Mouse (Mus musculus): ENCODE measurements around the gene Retreg2. TPM values are rescaled to one million over a fixed set of nuclear protein-coding genes. Genes with fewer than 3 reads are reported as not detected.

The Retreg2 gene
- total RNA-seq, 2 experiments from 2014 or later = 34.8 to 34.9 TPM

GRCm38 (mm10) chr1:75168093-75168471 is 25.5 kb downstream of the Retreg2 start:
- no peak for ATAC-seq (ENCODE audit: poor library complexity, severe bottlenecking)

- peak; percentile 92 for ATAC-seq (ENCODE audit: poor library complexity, severe bottlenecking)
Measured at GRCm38 (mm10) chr1:75168472-75169464, 26.2 kb downstream of the Retreg2 start, which contains the start of gene Zfand2b. Gene Zfand2b, plus strand, starts transcription at chr1:75168646.

GRCm38 (mm10) chr1:75179334-75180104 is 36.9 kb downstream of the Retreg2 start:
- peak; percentile 59 for ATAC-seq (ENCODE audit: poor library complexity, severe bottlenecking)

DNA sequence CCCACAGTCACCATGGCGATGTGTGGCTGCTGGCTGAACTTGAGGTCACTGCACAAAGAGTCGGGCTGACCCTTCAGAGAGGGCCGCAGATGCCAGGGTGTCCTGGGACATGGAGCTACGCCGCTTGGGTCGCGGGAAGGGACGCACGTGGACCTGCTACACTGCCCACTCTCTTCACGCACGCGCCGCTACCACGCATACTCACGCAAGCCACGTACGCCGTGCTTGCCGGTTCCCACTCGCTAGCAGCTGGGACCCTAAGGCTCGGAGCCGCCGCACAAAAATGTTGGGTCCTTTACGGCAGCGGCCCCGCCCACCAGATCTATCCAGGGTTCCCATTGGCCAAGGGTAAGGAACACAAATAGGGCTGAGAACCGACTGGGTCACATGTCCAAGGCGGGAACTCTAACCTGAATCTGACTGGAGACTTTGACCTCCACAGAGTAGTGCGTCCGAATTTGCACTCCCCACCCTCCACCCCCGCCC is 37.6 kb downstream of the Retreg2 start, which contains the start of gene Abcb6:
Abcb6 (minus strand) TSS at position 288 of the 486 bp plus-strand sequence.
- ATAC-seq (ENCODE audit: poor library complexity, severe bottlenecking) = peak; percentile 90

DNA sequence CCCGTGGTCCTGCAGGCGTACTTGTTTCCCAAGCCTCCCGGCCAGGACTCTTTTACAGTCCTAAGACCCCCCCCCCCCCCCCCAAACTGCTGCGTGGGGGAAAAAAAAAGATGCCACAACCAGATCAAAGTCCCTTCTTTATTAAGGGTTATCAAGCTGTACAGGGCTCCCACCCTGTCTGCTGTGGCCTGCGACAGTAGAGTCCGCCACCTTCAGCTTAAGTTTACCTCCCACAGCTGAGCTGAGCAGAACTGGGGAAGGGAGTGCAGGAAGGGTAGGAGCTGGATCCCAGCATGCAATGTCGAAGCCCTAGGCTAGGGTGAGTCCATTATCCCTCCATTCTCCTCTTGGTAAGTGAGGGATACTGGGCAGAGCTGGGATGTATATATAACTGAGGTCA is 38.2 kb downstream of the Retreg2 start:
- ATAC-seq (ENCODE audit: poor library complexity, severe bottlenecking) = no peak

GRCm38 (mm10) chr1:75181377-75181870 is 38.8 kb downstream of the Retreg2 start:
- no peak for ATAC-seq (ENCODE audit: poor library complexity, severe bottlenecking)

DNA sequence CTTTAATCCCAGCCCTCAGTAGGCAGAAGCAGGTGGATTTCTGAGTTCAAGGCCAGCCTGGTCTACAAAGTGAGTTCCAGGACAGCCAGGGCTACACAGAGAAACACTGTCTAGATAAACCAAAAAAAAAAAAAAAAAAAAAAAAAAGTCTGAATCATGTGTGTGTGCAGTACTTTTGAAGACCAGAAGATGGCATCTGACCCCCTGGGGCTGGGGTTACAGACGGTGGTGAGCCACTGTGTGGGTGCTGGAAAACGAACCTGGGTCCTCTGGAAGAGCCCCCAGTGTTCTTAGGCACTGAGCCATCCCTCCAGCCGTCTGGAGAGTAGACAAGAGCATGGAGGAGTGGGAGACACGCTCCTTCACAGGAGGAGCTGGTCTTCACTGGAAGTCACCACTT is 39.6 kb downstream of the Retreg2 start:
- no peak for ATAC-seq (ENCODE audit: poor library complexity, severe bottlenecking)

DNA sequence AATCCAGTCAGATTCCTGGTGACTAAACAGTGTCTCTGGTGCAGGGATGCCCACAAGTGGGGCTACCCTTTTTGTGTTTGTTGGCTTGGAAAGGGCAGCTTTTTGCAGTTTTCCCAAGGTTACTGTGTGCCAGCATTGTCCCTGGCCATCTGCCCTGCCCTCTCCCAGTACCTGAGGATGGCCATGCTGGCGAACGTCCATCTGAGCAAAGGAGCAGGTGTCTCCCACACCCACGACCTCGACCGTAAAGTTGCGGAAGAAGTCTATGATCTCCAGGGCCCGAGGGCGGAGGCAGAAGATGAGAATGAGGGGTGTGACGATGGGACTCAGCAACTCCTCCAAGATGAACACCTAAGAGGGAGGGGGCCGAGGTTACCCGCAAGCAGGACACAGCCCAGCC is 42.9 kb downstream of the Retreg2 start:
- ATAC-seq (ENCODE audit: poor library complexity, severe bottlenecking) = no peak

GRCm38 (mm10) chr1:75187126-75187525 is 44.5 kb downstream of the Retreg2 start:
- no peak for ATAC-seq (ENCODE audit: poor library complexity, severe bottlenecking)

DNA sequence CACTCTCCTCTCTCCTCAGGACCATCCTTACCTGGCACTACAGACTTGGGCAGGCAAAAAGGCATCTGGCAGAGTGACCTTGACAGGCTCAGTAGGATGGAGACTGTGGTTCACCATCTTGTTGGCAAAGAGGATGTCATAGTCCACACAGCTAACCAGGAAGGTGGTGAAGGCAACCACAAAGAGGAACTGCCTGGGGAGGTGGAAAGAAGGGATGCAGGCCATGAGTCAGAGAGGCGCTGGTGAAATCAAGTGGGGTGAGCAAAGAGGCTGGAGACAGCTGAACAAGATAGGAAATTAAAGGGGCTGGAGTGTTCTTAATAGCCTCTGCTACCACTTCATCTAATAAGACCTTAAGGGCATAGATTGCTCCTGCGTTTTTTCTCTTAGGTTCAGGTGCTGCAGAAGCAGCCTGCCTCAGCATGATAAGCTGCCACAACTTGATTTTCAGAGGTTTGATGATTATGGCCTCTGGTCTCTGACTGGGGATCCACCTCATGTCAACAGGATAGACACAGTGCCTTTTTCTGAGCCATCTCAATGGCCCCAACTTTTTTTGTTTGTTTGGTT is 45.4 kb downstream of the Retreg2 start:
- ATAC-seq (ENCODE audit: poor library complexity, severe bottlenecking) = peak; percentile 74

GRCm38 (mm10) chr1:75190577-75190976 is 48.0 kb downstream of the Retreg2 start:
- no peak for ATAC-seq (ENCODE audit: poor library complexity, severe bottlenecking)

DNA sequence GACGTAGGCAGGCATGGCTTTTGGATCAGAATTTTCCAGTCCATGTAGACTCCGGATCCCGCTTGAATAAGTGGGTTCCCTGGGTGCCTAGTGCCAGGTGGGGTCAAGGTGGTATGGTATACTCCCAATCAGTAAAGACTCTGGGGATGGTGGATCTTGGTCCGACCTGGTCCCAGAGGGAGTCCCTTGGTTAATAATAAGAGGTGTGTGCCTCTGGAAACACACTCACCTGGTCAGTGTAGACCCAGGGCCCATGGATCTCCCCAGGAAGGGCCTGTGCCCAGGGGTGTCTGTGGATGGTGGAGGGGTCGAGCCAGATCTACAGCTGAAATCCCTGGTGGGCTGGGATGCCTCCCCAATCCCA is 48.7 kb downstream of the Retreg2 start:
- no peak for ATAC-seq (ENCODE audit: poor library complexity, severe bottlenecking)

GRCm38 (mm10) chr1:75191622-75192402 is 49.2 kb downstream of the Retreg2 start, which contains the start of the genes Ankzf1 and Atg9a:
Gene Ankzf1, plus strand, starts transcription at chr1:75192151.
Gene Atg9a, minus strand, starts transcription at chr1:75192196.
- peak; percentile 85 for ATAC-seq (ENCODE audit: poor library complexity, severe bottlenecking)

DNA sequence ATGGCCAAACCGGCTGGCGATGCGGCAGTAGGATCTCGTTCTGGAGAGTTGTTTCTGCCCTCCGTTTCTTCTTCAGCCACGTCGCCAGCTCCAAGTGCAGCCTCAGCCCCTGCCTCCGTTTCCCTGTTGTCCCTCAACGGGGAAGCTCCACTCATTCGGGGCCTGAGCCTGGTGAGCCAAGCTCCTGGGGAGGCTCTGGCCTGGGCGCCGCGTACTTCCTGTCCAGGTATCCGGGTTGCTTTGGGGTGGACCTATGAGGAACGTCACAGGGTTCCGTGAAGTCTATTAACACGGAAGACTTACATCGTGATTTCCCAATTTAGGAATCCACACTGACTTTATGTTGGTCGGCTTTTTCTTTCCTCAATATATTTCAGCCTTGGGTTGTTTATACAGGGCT is 49.9 kb downstream of the Retreg2 start:
- peak; percentile 60 for ATAC-seq (ENCODE audit: poor library complexity, severe bottlenecking)

Other genes with a start within 250 kb of the Retreg2 start
- gene Cryba2, start 249.6 kb upstream of the Retreg2 start, total RNA-seq (2015) = not detected in 2 replicates
- gene Cryba2, start 249.6 kb upstream of the Retreg2 start, total RNA-seq (2017) = not detected in 2 replicates
- gene Cfap65, start 207.2 kb upstream of the Retreg2 start, total RNA-seq (2015) = not detected in 2 replicates
- not detected in 2 replicates for gene Cfap65, start 207.2 kb upstream of the Retreg2 start, total RNA-seq (2017)
- gene Ihh, start 191.1 kb upstream of the Retreg2 start, total RNA-seq (2015) = 0.11 TPM in 1 of 2 replicates, not detected in the other
- not detected in 2 replicates for gene Ihh, start 191.1 kb upstream of the Retreg2 start, total RNA-seq (2017)
- gene Nhej1, start 17.6 kb upstream of the Retreg2 start, total RNA-seq (2015) = 6.5 and 11.0 TPM in 2 replicates
- gene Nhej1, start 17.6 kb upstream of the Retreg2 start, total RNA-seq (2017) = 8.2 and 9.9 TPM in 2 replicates
- 0.31 TPM in 1 of 2 replicates, not detected in the other for gene Slc23a3, start 8.9 kb upstream of the Retreg2 start, total RNA-seq (2015)
- not detected in 2 replicates for gene Slc23a3, start 8.9 kb upstream of the Retreg2 start, total RNA-seq (2017)
- 31.1 and 32.0 TPM in 2 replicates for gene Cnppd1, start 67 bp upstream of the Retreg2 start, total RNA-seq (2015)
- 50.6 and 74.5 TPM in 2 replicates for gene Cnppd1, start 67 bp upstream of the Retreg2 start, total RNA-seq (2017)
- gene Zfand2b, start 25.9 kb downstream of the Retreg2 start, total RNA-seq (2015) = 36.3 and 39.0 TPM in 2 replicates
- gene Zfand2b, start 25.9 kb downstream of the Retreg2 start, total RNA-seq (2017) = 44.0 and 47.4 TPM in 2 replicates
- 2.5 and 4.0 TPM in 2 replicates for gene Abcb6, start 37.6 kb downstream of the Retreg2 start, total RNA-seq (2015)
- 3.6 and 5.3 TPM in 2 replicates for gene Abcb6, start 37.6 kb downstream of the Retreg2 start, total RNA-seq (2017)
- gene Ankzf1, start 49.4 kb downstream of the Retreg2 start, total RNA-seq (2015) = 6.2 and 7.6 TPM in 2 replicates
- gene Ankzf1, start 49.4 kb downstream of the Retreg2 start, total RNA-seq (2017) = 24.5 and 24.6 TPM in 2 replicates
- 26.7 and 34.8 TPM in 2 replicates for gene Atg9a, start 49.4 kb downstream of the Retreg2 start, total RNA-seq (2015)
- gene Atg9a, start 49.4 kb downstream of the Retreg2 start, total RNA-seq (2017) = 12.8 and 21.3 TPM in 2 replicates
- 7.5 and 8.2 TPM in 2 replicates for gene Glb1l, start 68.0 kb downstream of the Retreg2 start, total RNA-seq (2015)
- gene Glb1l, start 68.0 kb downstream of the Retreg2 start, total RNA-seq (2017) = 6.7 and 12.2 TPM in 2 replicates
- gene Stk16, start 68.1 kb downstream of the Retreg2 start, total RNA-seq (2015) = 99.9 and 101 TPM in 2 replicates
- gene Stk16, start 68.1 kb downstream of the Retreg2 start, total RNA-seq (2017) = 71.1 and 84.6 TPM in 2 replicates
- 373 and 391 TPM in 2 replicates for gene Tuba4a, start 77.1 kb downstream of the Retreg2 start, total RNA-seq (2015)
- 160 and 168 TPM in 2 replicates for gene Tuba4a, start 77.1 kb downstream of the Retreg2 start, total RNA-seq (2017)
- not detected in 2 replicates for gene A630095N17Rik, start 89.3 kb downstream of the Retreg2 start, total RNA-seq (2015)
- not detected in 2 replicates for gene A630095N17Rik, start 89.3 kb downstream of the Retreg2 start, total RNA-seq (2017)
- gene Dnajb2, start 93.6 kb downstream of the Retreg2 start, total RNA-seq (2015) = 1.9 and 2.6 TPM in 2 replicates
- gene Dnajb2, start 93.6 kb downstream of the Retreg2 start, total RNA-seq (2017) = 5.9 and 7.3 TPM in 2 replicates
- not detected in 2 replicates for gene Ptprn, start 121.7 kb downstream of the Retreg2 start, total RNA-seq (2015)
- not detected in 2 replicates for gene Ptprn, start 121.7 kb downstream of the Retreg2 start, total RNA-seq (2017)
- not detected in 2 replicates for gene Resp18, start 135.6 kb downstream of the Retreg2 start, total RNA-seq (2015)
- not detected in 2 replicates for gene Resp18, start 135.6 kb downstream of the Retreg2 start, total RNA-seq (2017)
- gene Dnpep, start 175.2 kb downstream of the Retreg2 start, total RNA-seq (2015) = 26.2 and 32.0 TPM in 2 replicates
- 31.1 and 35.9 TPM in 2 replicates for gene Dnpep, start 175.2 kb downstream of the Retreg2 start, total RNA-seq (2017)
- gene Des, start 217.6 kb downstream of the Retreg2 start, total RNA-seq (2015) = not detected in 2 replicates
- gene Des, start 217.6 kb downstream of the Retreg2 start, total RNA-seq (2017) = not detected in 2 replicates
- not detected in 2 replicates for gene Speg, start 232.5 kb downstream of the Retreg2 start, total RNA-seq (2015)
- gene Speg, start 232.5 kb downstream of the Retreg2 start, total RNA-seq (2017) = 0.11 TPM in 1 of 2 replicates, not detected in the other